Mouse (Mus musculus): Measurements from ENCODE around the gene Fzd7. TPM values are rescaled to one million over a fixed set of nuclear protein-coding genes. Genes with fewer than 3 reads are reported as not detected.
"Not testable (repeated sequence)": the region's sequence is repeated elsewhere in the genome, so short reads cannot be mapped to it uniquely, and the experiment has no call there.

The Fzd7 gene
- 5.0 and 6.9 TPM in 2 replicates for total RNA-seq (2017)

GRCm38 (mm10) chr1:59482331-59482695 lies at the start of gene Fzd7:
Gene Fzd7, plus strand, starts transcription at chr1:59482424.
- no peak for ATAC-seq (replicated peaks in 1 of 2; ENCODE audit: insufficient read depth in 1 of 2, low FRiP score in 2 of 2, low TSS enrichment in 1 of 2, low read depth in 1 of 2, poor library complexity in 2 of 2, severe bottlenecking in 2 of 2)

GRCm38 (mm10) chr1:59433296-59433695 lies 48.9 kb upstream of the Fzd7 start:
- no peak for ATAC-seq (replicated peaks in 1 of 2; ENCODE audit: insufficient read depth in 1 of 2, low FRiP score in 2 of 2, low TSS enrichment in 1 of 2, low read depth in 1 of 2, poor library complexity in 2 of 2, severe bottlenecking in 2 of 2)

- no peak for ATAC-seq (replicated peaks in 1 of 2; ENCODE audit: insufficient read depth in 1 of 2, low FRiP score in 2 of 2, low TSS enrichment in 1 of 2, low read depth in 1 of 2, poor library complexity in 2 of 2, severe bottlenecking in 2 of 2)
These were observed 48.2 kb upstream of the Fzd7 start for GRCm38 (mm10) chr1:59434071-59434470.

GRCm38 (mm10) chr1:59435270-59435669 lies 47.0 kb upstream of the Fzd7 start:
- no peak for ATAC-seq (replicated peaks in 1 of 2; ENCODE audit: insufficient read depth in 1 of 2, low FRiP score in 2 of 2, low TSS enrichment in 1 of 2, low read depth in 1 of 2, poor library complexity in 2 of 2, severe bottlenecking in 2 of 2)

DNA sequence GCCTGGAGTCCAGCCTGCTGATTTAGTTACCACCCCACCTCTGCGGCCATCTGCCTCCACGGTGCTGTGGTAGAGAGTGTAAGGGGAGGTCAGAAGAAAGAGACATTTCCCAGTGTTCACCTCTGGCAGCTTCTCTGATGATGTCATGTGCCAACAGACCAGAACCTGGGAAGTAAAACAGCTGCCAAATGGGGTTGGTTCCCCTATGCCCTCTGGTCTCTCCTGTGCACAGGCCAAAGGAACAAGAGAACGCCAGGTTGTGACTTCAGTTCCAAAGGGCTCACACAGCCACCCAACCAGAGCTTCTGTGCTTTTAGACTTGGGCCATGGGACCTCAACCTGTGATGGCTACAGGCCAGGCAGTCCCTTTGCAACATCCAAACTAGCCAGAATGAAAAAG lies 45.9 kb upstream of the Fzd7 start:
- no peak for ATAC-seq (replicated peaks in 1 of 2; ENCODE audit: insufficient read depth in 1 of 2, low FRiP score in 2 of 2, low TSS enrichment in 1 of 2, low read depth in 1 of 2, poor library complexity in 2 of 2, severe bottlenecking in 2 of 2)

- ATAC-seq (replicated peaks in 1 of 2; ENCODE audit: insufficient read depth in 1 of 2, low FRiP score in 2 of 2, low TSS enrichment in 1 of 2, low read depth in 1 of 2, poor library complexity in 2 of 2, severe bottlenecking in 2 of 2): no peak
These were observed 44.3 kb upstream of the Fzd7 start for GRCm38 (mm10) chr1:59437927-59438326.

DNA sequence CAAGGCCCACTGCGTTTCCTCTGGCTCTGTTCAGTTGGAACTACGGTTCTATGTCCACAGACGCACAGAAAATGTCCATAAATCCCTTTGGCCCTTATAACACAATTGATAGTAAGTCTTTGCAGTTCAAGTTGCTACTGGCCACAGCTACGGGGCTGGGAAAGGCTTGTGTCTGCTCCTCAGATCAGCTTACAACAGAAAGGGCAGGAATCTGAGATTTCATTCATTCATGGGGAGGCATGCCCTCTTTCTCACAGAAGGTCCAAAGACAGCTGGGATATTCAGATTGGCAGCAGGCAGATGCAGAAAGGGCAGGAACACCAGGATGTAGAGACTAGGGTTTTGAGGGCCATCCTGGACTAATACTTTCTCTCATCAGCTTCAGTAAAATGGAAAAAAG lies 43.9 kb upstream of the Fzd7 start:
- no peak for ATAC-seq (replicated peaks in 1 of 2; ENCODE audit: insufficient read depth in 1 of 2, low FRiP score in 2 of 2, low TSS enrichment in 1 of 2, low read depth in 1 of 2, poor library complexity in 2 of 2, severe bottlenecking in 2 of 2)

DNA sequence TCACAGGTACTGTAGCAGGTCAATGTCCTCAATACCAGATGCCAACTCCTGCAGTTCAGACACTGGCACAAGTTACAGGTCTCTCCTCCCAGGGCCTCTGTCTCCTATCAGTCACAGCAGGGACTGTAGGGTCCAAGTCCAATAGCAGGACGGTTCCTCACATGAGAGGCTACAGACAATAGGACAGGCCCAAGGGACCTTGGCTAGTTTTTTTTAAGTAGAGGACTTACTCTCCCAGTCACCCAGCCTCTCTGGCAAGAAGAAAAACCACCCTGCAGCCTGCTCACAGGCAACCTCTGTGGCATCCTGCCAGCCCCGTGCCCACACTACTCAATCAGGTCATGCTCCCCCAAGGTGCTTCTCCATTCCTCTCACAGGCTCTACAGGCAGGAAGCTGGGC lies 43.0 kb upstream of the Fzd7 start:
- peak; percentile 75 to 76 for ATAC-seq (replicated peaks in 1 of 2; ENCODE audit: insufficient read depth in 1 of 2, low FRiP score in 2 of 2, low TSS enrichment in 1 of 2, low read depth in 1 of 2, poor library complexity in 2 of 2, severe bottlenecking in 2 of 2)

GRCm38 (mm10) chr1:59439941-59440340 lies 42.3 kb upstream of the Fzd7 start:
- ATAC-seq (replicated peaks in 1 of 2; ENCODE audit: insufficient read depth in 1 of 2, low FRiP score in 2 of 2, low TSS enrichment in 1 of 2, low read depth in 1 of 2, poor library complexity in 2 of 2, severe bottlenecking in 2 of 2): no peak

GRCm38 (mm10) chr1:59442721-59443120 lies 39.5 kb upstream of the Fzd7 start:
- not testable (repeated sequence) for ATAC-seq (replicated peaks in 1 of 2; ENCODE audit: insufficient read depth in 1 of 2, low FRiP score in 2 of 2, low TSS enrichment in 1 of 2, low read depth in 1 of 2, poor library complexity in 2 of 2, severe bottlenecking in 2 of 2)

DNA sequence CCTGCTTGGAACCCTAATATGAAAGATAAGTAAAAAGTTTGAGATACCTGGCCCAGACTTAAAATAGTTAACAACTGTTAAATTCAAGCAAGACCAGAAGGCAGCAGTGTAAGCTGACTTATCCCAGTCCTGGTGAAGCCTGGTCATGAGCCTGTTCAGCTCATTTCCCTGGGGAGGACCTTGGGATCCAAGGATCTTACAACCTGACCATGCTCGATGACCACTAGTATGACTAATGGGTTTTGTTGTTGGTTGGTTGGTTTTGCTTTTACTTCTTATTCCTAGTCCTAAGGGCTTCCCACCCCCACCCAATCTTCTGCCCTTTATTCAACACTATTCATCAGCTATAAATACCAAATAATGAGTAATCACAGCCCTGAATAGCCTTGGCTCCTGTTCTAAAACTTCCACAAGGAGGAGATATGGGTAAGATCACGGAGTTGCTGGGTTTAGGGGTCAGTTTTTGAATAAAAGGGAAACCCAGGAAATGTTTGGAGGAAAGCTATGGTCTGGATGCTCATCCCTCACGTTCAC lies 38.0 kb upstream of the Fzd7 start:
- no peak for ATAC-seq (replicated peaks in 1 of 2; ENCODE audit: insufficient read depth in 1 of 2, low FRiP score in 2 of 2, low TSS enrichment in 1 of 2, low read depth in 1 of 2, poor library complexity in 2 of 2, severe bottlenecking in 2 of 2)

DNA sequence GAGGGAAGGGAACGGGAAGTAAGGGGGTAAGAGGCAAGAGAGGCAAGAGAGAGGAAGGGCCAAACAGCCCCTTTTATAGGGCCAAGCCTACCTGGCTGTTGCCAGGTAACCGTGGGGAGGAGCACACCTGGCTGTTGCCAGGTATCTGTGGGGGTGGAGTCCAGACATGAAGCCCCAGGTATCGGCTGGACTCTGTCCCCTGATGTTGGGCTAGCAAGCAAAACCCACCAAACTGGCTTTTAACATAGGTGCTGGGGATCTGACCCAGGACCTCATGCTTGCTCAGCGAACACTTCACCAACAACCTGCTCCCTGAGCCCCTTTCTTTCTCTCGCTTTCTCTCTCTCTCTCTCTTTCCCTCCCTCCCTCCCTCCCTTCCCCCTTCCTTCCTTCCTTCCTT lies 37.0 kb upstream of the Fzd7 start:
- ATAC-seq (replicated peaks in 1 of 2; ENCODE audit: insufficient read depth in 1 of 2, low FRiP score in 2 of 2, low TSS enrichment in 1 of 2, low read depth in 1 of 2, poor library complexity in 2 of 2, severe bottlenecking in 2 of 2): no peak

DNA sequence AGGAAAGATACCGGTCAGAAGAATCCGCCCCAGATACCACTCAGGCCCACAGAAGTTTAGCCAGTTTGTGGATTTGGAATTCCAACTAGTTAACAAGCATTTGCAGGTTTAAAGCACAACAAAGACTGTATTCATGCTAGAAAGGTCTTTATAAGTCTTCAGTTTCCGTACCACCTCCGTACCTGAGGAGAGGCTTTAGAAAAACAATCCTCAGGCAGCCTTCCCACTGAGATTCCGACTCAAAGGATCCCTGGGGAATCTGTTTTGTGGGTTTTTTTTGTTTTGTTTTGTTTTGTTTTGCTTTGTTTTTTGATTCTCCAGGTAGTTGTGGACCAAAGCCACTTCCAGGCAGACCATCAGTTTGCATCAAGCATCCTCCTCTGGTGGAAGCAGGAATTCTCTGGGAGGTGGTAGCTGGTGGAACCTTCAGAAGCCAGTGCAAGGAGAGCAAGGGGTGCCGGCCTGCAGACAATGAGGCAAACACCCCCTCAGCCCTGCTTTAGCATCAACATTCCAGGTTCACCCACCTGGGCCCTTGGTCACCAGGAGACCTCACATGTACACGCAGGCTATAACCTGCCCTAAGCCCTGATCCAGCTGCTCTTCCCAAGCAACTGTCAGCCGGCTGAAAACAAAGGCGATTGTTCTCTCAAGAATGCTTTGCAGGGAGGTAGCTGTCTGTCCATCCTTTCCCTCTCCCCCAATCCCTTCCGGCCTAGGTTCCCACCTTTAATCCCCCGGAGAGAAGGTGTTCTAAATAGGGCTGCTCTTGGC lies 33.5 kb upstream of the Fzd7 start:
- ATAC-seq (replicated peaks in 1 of 2; ENCODE audit: insufficient read depth in 1 of 2, low FRiP score in 2 of 2, low TSS enrichment in 1 of 2, low read depth in 1 of 2, poor library complexity in 2 of 2, severe bottlenecking in 2 of 2): no peak

DNA sequence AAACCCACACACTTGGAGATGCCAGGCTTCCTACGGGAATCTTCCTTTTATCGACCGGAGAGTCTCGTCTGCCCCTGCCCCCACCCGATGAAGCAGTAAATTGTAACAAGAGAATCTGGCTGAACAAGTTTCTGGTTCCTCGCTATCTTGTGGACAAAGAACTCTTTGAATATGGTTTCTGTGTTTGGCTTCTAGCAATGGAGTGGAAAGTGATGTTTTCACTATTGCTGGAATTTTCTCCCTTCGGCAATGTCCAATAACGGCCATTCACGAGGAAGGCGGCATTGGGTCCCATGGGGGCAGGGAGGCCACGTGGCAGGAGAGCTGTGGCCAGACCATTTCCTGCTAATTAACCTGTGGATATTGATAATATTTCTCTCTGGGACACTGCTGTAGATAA lies 32.8 kb upstream of the Fzd7 start:
- ATAC-seq (replicated peaks in 1 of 2; ENCODE audit: insufficient read depth in 1 of 2, low FRiP score in 2 of 2, low TSS enrichment in 1 of 2, low read depth in 1 of 2, poor library complexity in 2 of 2, severe bottlenecking in 2 of 2): no peak

- ATAC-seq (replicated peaks in 1 of 2; ENCODE audit: insufficient read depth in 1 of 2, low FRiP score in 2 of 2, low TSS enrichment in 1 of 2, low read depth in 1 of 2, poor library complexity in 2 of 2, severe bottlenecking in 2 of 2): no peak
These were observed 31.3 kb upstream of the Fzd7 start for GRCm38 (mm10) chr1:59450896-59451295.

GRCm38 (mm10) chr1:59451584-59451983 lies 30.6 kb upstream of the Fzd7 start:
- ATAC-seq (replicated peaks in 1 of 2; ENCODE audit: insufficient read depth in 1 of 2, low FRiP score in 2 of 2, low TSS enrichment in 1 of 2, low read depth in 1 of 2, poor library complexity in 2 of 2, severe bottlenecking in 2 of 2): no peak

DNA sequence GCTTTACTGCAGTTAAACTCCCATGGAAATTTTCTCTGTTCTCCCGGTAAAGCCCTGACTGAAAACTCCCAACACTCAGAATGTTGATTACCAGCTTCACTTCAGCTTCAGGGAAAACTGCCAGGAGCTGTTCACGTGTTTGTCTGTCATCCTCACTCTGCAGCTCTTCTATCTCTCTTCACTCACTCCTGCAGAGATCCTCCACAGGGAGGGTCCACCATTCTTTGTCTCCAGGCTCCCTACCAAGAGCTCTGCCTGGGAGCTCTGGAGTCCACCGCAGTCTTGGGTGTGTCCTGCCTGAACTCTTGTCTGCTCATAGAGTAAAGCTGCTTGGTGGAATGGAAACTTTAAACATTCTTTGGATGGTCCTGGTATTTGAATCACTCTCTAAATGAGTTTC lies 25.4 kb upstream of the Fzd7 start:
- ATAC-seq (replicated peaks in 1 of 2; ENCODE audit: insufficient read depth in 1 of 2, low FRiP score in 2 of 2, low TSS enrichment in 1 of 2, low read depth in 1 of 2, poor library complexity in 2 of 2, severe bottlenecking in 2 of 2): no peak

DNA sequence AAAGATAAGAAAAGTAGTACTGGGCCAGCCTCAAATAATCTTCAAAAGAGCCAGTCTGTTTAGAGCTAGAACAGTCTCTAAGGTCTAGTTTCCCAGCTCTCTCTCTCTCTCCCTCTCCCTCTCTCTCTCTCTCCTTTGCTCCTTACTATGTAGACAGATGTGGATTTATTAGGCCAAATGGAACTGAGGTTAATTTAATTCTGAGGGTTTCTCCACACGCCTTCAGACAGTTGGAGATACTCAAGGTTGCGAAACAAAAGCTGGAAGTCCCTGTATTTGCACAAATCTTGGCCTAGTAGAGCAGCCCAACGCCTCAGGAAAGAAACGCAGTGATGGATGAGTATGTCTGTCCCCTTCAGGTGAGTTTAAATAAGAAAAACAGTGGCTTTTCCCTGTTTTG lies 24.4 kb upstream of the Fzd7 start:
- no peak for ATAC-seq (replicated peaks in 1 of 2; ENCODE audit: insufficient read depth in 1 of 2, low FRiP score in 2 of 2, low TSS enrichment in 1 of 2, low read depth in 1 of 2, poor library complexity in 2 of 2, severe bottlenecking in 2 of 2)

- ATAC-seq (replicated peaks in 1 of 2; ENCODE audit: insufficient read depth in 1 of 2, low FRiP score in 2 of 2, low TSS enrichment in 1 of 2, low read depth in 1 of 2, poor library complexity in 2 of 2, severe bottlenecking in 2 of 2): no peak
These were observed 23.3 kb upstream of the Fzd7 start for GRCm38 (mm10) chr1:59458886-59459285.

Data from hematopoietic stem cell, adult 5-6 weeks (primary cell).